Mouse (Mus musculus) embryo, embryonic 11 days (tissue): ENCODE measurements around the gene Dlgap4.

ENCODE experiments used
- DNase-seq: peaks from one replicate; pipeline ENCODE4 v3.0.0-alpha.2; 2015

Gene Dlgap4

DNA sequence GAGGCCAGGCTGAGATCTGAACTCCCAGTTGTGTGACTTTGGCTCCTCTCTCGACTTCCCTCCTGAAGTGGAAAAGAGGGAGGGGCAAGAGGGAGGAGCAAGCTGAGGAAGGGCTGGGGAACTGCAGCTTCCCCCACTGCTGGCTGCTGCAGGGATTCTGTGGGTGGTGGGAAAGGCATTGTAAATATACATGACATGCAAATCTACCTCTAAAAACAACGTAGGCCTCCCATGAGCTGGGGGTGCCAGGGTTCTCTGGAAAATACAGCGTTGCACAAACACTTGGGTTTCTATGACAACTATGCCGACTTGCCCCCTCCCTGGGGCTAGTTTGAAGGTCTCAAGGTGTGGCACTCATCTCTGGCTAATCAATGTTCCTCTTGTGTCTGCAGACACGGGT, 50.9 kb downstream of the Dlgap4 start:
- DNase-seq: no peak

- no peak for DNase-seq
Observed at GRCm38 (mm10) chr2:156664993-156665518, 51.6 kb downstream of the Dlgap4 start.

DNA sequence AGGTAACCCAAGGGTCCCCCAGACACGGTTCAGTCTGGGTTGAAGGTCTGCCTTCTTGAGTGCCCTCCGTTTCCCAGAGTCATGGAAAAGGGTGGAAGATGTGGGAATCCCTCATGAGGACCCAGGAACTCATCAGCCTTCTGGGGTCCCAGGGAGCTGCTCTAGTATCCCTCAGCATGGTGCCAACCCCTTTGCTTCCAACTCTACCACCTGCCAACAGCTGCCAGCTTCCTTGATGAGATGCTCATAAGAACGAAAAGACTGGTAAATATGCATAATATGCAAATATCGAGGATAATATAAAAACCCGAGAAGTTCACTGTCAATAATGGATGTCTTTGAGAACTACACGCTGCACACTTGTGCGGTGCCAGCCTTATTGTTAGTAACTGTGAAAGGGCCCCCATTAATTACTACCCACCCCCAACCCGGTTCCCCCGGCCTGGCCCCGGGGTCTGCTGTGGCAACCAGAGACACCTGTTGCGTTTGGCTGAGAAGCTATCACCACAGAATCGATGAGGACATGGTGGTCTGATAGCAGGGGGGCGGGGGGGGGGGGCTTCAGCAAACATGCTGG, 52.2 kb downstream of the Dlgap4 start:
- no peak for DNase-seq

DNA sequence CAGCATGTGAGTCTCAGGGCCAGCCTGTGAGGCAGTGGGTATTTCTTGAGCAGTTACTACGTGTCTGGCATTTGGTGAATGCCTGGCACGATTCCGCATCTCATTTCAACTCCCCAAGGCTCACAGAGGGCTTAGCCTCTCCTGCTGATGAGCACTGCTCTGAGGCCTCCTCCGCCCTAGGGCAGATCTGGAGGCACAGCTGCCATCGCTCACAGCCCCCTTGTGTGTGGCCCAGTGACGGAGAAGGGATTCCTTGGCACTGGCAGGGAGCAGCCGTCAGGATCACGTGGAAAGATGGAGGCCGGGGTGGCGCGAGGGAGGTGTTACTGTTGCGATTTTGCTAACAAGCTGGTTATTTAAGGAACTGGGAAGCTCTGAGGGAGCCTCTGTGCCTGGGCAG, 52.7 kb downstream of the Dlgap4 start:
- DNase-seq: peak; percentile 19

DNA sequence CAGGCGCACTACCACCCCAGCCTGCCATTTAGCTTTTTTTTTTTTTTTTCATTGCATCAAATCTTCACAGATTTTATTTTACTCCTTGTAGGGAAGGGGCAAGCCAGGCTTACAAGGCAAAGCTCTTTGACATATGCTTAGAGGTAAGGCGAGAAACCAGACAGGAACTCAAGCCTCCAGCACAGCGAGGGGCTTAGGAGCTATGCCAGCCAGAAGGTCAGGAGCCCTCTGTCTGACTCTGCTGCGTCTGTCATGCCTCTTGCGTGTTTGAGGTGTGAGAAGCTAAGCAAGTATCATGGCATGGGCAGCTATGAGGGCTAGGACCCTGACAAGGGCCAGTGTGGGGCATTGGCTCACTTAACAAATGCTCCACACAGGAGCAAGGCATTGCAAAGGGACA, 53.8 kb downstream of the Dlgap4 start:
- DNase-seq: no peak

- DNase-seq: no peak
Observed at GRCm38 (mm10) chr2:156668625-156669024, 55.1 kb downstream of the Dlgap4 start.

DNA sequence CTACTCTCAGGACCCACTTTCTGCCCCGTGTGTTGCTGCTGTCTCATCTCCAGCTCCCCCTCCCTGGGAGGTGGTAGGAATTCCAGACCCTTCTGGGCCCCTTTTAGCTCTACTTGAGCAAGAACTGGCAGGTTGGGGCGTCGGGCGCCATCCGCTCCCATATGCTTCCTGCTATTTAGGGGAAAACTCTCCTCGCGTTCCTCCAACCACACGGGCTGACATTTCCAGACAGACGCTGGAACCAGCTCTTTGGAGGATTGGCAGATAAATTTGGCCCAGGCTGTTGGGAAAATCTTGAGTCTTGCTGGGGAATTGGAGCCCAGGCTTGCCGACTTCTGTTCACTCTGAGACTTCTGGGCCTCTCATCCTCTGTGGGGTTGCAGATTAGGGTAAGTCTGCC, 59.8 kb downstream of the Dlgap4 start:
- DNase-seq: no peak

GRCm38 (mm10) chr2:156673881-156674669, 60.6 kb downstream of the Dlgap4 start:
- no peak for DNase-seq

DNA sequence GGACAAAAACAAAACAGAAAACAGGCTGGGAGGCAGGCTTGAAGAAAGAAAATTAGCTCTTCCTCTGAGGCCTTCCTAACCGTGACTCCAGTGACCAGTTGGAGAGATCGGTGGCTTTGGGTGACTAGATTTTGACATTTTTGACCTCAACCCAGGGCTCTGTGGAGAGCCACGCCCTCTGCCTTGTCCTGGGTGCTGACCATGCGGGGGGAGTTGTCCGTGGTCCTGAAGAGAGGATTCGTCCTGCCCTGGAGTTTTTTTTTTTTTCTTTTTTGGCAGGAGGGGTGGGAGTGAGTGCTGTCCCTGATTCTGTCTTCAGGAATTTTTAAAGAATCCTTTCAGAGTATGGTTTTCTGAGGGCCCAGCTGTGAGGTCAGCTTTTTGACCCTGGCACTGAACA, 63.4 kb downstream of the Dlgap4 start:
- peak; percentile 63 for DNase-seq

DNA sequence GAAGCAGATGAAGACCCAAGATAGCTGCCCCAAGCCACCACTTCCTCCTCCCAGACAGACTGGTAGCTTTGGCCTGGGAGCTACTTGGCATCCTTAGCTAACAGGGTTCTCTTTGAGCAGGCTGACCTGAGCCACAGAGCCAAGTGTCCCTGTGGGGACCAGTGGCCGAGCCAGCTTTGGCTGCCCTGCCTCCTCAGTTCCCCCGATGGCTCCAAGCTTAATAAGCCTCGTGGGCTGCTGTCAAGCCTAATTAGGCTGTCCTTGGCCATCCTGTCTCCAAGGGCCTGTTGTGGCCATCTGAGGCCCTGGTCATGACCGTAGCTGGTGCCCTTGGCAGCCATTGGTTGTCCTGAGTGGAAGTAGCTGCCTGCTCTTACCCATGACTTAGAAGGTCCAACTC, 64.6 kb downstream of the Dlgap4 start:
- no peak for DNase-seq

- DNase-seq: no peak
Observed at GRCm38 (mm10) chr2:156682965-156683364, 69.5 kb downstream of the Dlgap4 start.

GRCm38 (mm10) chr2:156685999-156686398, 72.5 kb downstream of the Dlgap4 start:
- DNase-seq: no peak

DNA sequence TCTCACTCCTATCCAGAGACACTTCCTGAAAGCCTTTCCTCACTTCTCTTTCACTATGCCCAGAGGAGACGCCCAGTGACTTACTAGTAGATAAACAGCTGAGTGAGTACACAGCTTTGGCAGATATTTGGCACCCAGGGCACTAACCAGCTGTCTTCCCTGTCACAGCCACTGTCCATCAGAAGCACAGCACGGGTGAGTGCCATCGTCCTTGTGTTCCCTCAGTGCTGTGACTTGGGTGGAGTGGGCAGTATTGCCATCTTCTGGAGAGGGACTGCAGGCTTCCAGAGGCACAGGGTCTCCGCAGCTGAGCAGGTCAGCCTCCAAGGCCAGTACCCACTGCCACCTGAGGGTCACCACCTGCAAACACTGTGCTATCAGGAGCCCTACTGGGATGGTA, 73.2 kb downstream of the Dlgap4 start:
- DNase-seq: no peak

DNA sequence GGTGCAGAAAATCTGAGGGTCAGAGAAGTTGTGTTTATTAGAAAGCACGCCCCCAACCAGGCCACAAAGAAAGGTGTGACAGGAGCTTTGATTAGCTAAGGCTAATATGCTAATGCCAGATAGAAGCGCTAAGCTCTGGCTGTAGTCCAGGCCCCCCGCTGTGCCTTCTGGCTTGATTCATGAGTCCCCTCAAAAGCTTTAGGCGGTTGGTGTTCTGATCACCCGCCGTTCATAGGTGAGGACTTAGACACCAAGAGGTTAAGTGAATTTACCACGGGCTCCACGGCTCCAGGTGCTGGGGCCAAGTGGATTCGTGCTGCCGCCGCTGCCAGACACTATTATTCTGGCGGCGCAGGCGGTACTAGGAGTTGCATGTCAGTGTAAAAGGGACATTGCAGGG, 75.1 kb downstream of the Dlgap4 start:
- peak; percentile 52 for DNase-seq

- DNase-seq: no peak
Observed at GRCm38 (mm10) chr2:156690833-156691232, 77.3 kb downstream of the Dlgap4 start.

- DNase-seq: no peak
Observed at GRCm38 (mm10) chr2:156691746-156692145, 78.2 kb downstream of the Dlgap4 start.

GRCm38 (mm10) chr2:156693241-156693807, 79.8 kb downstream of the Dlgap4 start:
- no peak for DNase-seq

GRCm38 (mm10) chr2:156697261-156697660, 83.8 kb downstream of the Dlgap4 start:
- no peak for DNase-seq

DNA sequence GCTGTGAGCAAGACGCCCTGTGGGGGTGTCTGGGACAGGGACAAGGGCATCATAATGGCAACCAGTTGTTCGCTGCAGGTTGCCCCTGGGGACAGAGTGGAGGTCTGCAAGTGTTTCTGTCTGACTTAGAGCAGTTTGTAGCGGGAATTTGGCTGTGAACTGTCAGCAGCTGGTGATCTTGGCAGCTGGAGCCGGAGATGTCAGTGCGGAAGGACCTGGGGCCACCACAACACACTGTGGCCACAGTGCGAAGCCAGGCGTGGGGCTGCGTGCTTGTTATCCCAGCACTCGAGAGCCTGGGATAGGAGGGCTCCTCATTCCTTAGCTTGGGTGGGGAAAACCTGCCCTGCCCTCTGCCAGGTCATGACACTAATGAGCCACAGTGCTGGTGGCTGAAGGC, 84.7 kb downstream of the Dlgap4 start:
- no peak for DNase-seq

GRCm38 (mm10) chr2:156705473-156705872, 92.0 kb downstream of the Dlgap4 start:
- peak; percentile 79 for DNase-seq

GRCm38 (mm10) chr2:156716683-156717082, 103.2 kb downstream of the Dlgap4 start:
- DNase-seq: no peak

DNA sequence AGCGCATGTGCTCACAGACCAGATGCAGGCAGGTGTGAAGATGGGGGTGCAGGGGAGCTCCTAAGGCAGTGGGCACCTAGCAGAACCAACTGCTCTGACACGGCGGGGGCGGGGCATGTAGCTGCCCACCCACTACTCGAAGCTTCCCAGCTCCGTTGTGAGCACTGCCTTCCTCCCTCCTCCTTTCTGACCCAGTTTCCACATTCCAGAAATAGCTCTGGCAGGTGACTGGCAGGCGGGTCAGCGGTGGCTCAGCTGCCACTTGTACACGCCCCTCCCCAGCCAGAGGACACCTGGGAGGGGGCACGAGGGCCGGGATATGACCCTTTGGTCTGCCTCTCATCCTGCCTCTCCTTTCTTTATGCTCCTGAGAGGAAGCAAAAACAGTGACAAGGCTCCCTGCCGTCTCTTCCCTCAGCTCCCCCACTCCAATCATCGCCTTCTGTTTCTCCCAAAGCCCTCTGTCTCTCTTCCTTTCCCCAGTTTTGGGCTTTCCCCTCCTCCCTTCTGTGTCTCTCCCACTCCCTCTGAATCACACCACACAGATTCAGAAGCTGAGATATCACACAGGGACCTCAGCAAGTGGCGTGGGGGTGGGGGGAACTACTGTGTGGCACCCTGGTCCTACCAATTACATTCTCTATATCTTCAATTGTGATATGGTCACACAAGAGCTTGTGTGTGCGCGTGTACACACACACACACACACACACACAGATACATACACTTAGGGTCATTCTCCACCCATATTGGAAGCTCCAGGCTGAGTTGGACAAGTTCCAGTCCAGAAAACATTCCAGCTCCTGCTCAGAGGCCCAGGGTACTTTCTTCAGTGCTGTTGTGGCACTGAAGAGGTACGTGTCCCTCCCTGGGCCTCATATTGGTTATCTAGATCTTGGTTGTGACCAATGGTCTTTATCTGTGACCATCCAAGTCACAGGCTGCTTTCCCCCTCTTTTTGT, 104.1 kb downstream of the Dlgap4 start:
- DNase-seq: peak; percentile 72

GRCm38 (mm10) chr2:156718793-156719192, 105.3 kb downstream of the Dlgap4 start:
- no peak for DNase-seq
